Comparison of ENCODE assay signal across 25 mouse cellular contexts in genomic region chr15:15538944-15539343, GRCm38 (mm10).
"Had no signal": no experiment of that assay in that cellular context is flagged by ENCODE, and none has a peak within 500 bp of the region (broad histone marks: within the 10 kb centered on the region; RNA-seq: fewer than 3 reads in every experiment).

No protein-coding gene starts in this region.

- H3K4me3 ChIP-seq: embryonic facial prominence, embryonic 10.5 days; embryonic facial prominence, embryonic 12.5 days; embryonic facial prominence, embryonic 13.5 days; embryonic facial prominence, embryonic 15.5 days; erythroblast, embryonic 14.5 days; forebrain, embryonic 10.5 days; forebrain, embryonic 12.5 days; forebrain, embryonic 13.5 days; forebrain, embryonic 15.5 days; gastrocnemius, adult 2 months; heart, adult 2 months; heart, embryonic 10.5 days had no signal

- H3K27ac ChIP-seq: embryonic facial prominence, embryonic 10.5 days; embryonic facial prominence, embryonic 12.5 days; embryonic facial prominence, embryonic 13.5 days; embryonic facial prominence, embryonic 15.5 days; forebrain, embryonic 10.5 days; forebrain, embryonic 12.5 days; forebrain, embryonic 13.5 days; forebrain, embryonic 15.5 days; gastrocnemius, adult 2 months; heart, adult 2 months; heart, embryonic 10.5 days had no signal

- H3K9me3 ChIP-seq: embryonic facial prominence, embryonic 10.5 days; embryonic facial prominence, embryonic 12.5 days; embryonic facial prominence, embryonic 13.5 days; embryonic facial prominence, embryonic 15.5 days; forebrain, embryonic 10.5 days; forebrain, embryonic 12.5 days; forebrain, embryonic 13.5 days; forebrain, embryonic 15.5 days; heart, embryonic 10.5 days had no signal

- DNase-seq: cerebellum, adult 9-11 months; cerebellum, postnatal 10 days; cerebellum, postnatal 14 days; cerebellum, postnatal 25 days; cerebellum, postnatal 36 days; embryo, embryonic 11 days; forebrain, postnatal 0 days; gastrocnemius, adult 2 months; gastrocnemius, postnatal 10 days; gastrocnemius, postnatal 14 days; gastrocnemius, postnatal 25 days; gastrocnemius, postnatal 36 days; heart, adult 11 months; heart, adult 18-20 months; heart, adult 2 months had no signal

- H3K27me3 ChIP-seq: embryonic facial prominence, embryonic 12.5 days; embryonic facial prominence, embryonic 13.5 days; embryonic facial prominence, embryonic 15.5 days; forebrain, embryonic 12.5 days; forebrain, embryonic 13.5 days; forebrain, embryonic 15.5 days had no signal

- H3K36me3 ChIP-seq: embryonic facial prominence, embryonic 10.5 days; embryonic facial prominence, embryonic 12.5 days; embryonic facial prominence, embryonic 13.5 days; embryonic facial prominence, embryonic 15.5 days; forebrain, embryonic 10.5 days; forebrain, embryonic 12.5 days; forebrain, embryonic 15.5 days; heart, embryonic 10.5 days had no signal

- H3K4me1 ChIP-seq: embryonic facial prominence, embryonic 10.5 days; embryonic facial prominence, embryonic 12.5 days; embryonic facial prominence, embryonic 13.5 days; embryonic facial prominence, embryonic 15.5 days; forebrain, embryonic 10.5 days; forebrain, embryonic 12.5 days; forebrain, embryonic 13.5 days; forebrain, embryonic 15.5 days; heart, embryonic 10.5 days had no signal

- H3K9ac ChIP-seq: embryonic facial prominence, embryonic 12.5 days; embryonic facial prominence, embryonic 13.5 days; embryonic facial prominence, embryonic 15.5 days; forebrain, embryonic 12.5 days; forebrain, embryonic 13.5 days; forebrain, embryonic 15.5 days; forebrain, postnatal 0 days had no signal
